Mouse (Mus musculus) liver, embryonic 13.5 days (tissue): Measurements from ENCODE around the gene Uts2b. TPM values are rescaled to one million over a fixed set of nuclear protein-coding genes. Genes with fewer than 3 reads are reported as not detected.

Experiments
- ATAC-seq: fragments of 200-750 bp; cut with Nextera tagmentation; 2 replicates; pipeline ENCODE4 v1.8.0; 2017; ENCODE audit warnings: low read depth, mild to moderate bottlenecking, moderate number of reproducible peaks, moderate library complexity
- DNase-seq: peaks from one replicate; pipeline ENCODE4 v3.0.0; 2022
- H3K27ac ChIP-seq: fragments of 300-500 bp; sonication (generic); 2 replicates; pipeline ENCODE4 v1.5.1; 2015; ENCODE audit warnings: moderate library complexity, mild to moderate bottlenecking, inconsistent platforms
- H3K27me3 ChIP-seq: fragments of 300-500 bp; sonication (generic); 2 replicates; pipeline ENCODE4 v1.6.1; 2015; ENCODE audit warnings: mild to moderate bottlenecking, inconsistent platforms
- H3K36me3 ChIP-seq: fragments of 300-500 bp; sonication (generic); 2 replicates; pipeline ENCODE4 v1.6.1; 2015; ENCODE audit warnings: mild to moderate bottlenecking, inconsistent platforms
- H3K4me1 ChIP-seq: fragments of 300-500 bp; sonication (generic); replicated peaks from 2 replicates; pipeline ENCODE4 v1.6.1; 2015; ENCODE audit warnings: inconsistent platforms
- H3K4me2 ChIP-seq: fragments of 300-500 bp; sonication (generic); 2 replicates; pipeline ENCODE4 v1.6.1; 2015; ENCODE audit warnings: inconsistent platforms, mild to moderate bottlenecking, moderate library complexity
- H3K4me3 ChIP-seq: fragments of 300-500 bp; sonication (generic); replicated peaks from 2 replicates; pipeline ENCODE4 v1.5.1; 2015; ENCODE audit warnings: mild to moderate bottlenecking, inconsistent platforms
- H3K9ac ChIP-seq: fragments of 300-500 bp; sonication (generic); 2 replicates; pipeline ENCODE4 v1.6.1; 2015; ENCODE audit warnings: mild to moderate bottlenecking, inconsistent platforms
- H3K9me3 ChIP-seq: fragments of 300-500 bp; sonication (generic); replicated peaks from 2 replicates; pipeline ENCODE4 v1.6.1; 2016; ENCODE audit warnings: inconsistent platforms
- WGBS: fragments of 180-500 bp; shearing (Covaris S2); methylation state at CpG from one replicate; pipeline ENCODE4 v1.1.7; 2015; ENCODE audit not compliant: insufficient replicate concordance; 5-methylcytosine and 5-hydroxymethylcytosine counted together
- polyA plus RNA-seq: library from polyadenylated mRNA; unstranded; fragments of >200 nt; fragmentation: Nextera tagmentation; extraction: Ambion mirVana; gene quantifications from 2 replicates; pipeline ENCODE4 v1.2.1, GENCODE M21; 2015

Gene Uts2b
- not detected in 2 replicates for polyA plus RNA-seq

DNA sequence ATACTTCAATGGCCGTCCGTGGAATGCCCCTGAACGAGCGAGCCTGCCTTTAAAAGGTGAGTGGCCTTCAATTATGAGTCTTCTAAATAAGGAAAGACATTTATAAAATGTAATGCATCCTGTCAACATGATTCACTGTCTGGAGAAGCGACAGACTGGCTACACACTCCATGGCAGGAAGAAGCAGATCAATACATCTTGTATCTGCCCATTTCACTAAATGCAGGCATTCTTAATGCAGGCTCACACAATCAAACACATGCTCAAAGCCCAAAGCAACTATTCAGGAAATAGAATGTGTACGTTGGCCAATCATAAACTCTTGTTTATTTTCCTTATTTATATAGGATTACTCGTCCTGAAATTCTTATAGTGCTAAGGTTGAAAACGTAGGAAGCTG is at the start of gene Uts2b:
TSS of gene Uts2b (minus strand) at position 49 of the 400 bp plus-strand sequence.
- H3K9ac ChIP-seq = no peak within 1 kb of the TSS
- no peaks in the 10 kb centered on the region for H3K9me3 ChIP-seq
- no peaks in the 10 kb centered on the region for H3K4me1 ChIP-seq
- no peak within 1 kb of the TSS for H3K4me3 ChIP-seq
- H3K36me3 ChIP-seq = no peaks in the 10 kb centered on the region
- H3K27ac ChIP-seq = no peak within 1 kb of the TSS
- H3K4me2 ChIP-seq = no peak within 1 kb of the TSS
- H3K27me3 ChIP-seq = no peaks in the 10 kb centered on the region
- 72% methylated on average over 8 of the region's 8 CpGs for WGBS
- DNase-seq (no peak), ATAC-seq (no peak)

GRCm38 (mm10) chr16:27417632-27418031 is 47.6 kb upstream of the Uts2b start:
- DNase-seq = no peak
- Histone ChIP-seq H3K27me3 (no peaks in the 10 kb centered on the region), H3K4me1 (no peaks in the 10 kb centered on the region), H3K27ac (no peak overlapping the region), H3K4me2 (no peak overlapping the region), H3K9me3 (no peaks in the 10 kb centered on the region), H3K4me3 (no peak overlapping the region), H3K9ac (no peak overlapping the region), H3K36me3 (peaks cover 59% of the 10 kb centered on the region)
- 44% methylated on average over 3 of the region's 3 CpGs for WGBS
- ATAC-seq = no peak

GRCm38 (mm10) chr16:27416937-27417584 is 47.0 kb upstream of the Uts2b start:
- ATAC-seq (no peak), DNase-seq (no peak)
- Histone ChIP-seq H3K9ac (no peak overlapping the region), H3K4me3 (no peak overlapping the region), H3K27me3 (no peaks in the 10 kb centered on the region), H3K36me3 (peaks cover 54% of the 10 kb centered on the region), H3K4me1 (no peaks in the 10 kb centered on the region), H3K4me2 (no peak overlapping the region), H3K9me3 (no peaks in the 10 kb centered on the region), H3K27ac (no peak overlapping the region)
- WGBS = 67% methylated on average over 6 of the region's 6 CpGs

DNA sequence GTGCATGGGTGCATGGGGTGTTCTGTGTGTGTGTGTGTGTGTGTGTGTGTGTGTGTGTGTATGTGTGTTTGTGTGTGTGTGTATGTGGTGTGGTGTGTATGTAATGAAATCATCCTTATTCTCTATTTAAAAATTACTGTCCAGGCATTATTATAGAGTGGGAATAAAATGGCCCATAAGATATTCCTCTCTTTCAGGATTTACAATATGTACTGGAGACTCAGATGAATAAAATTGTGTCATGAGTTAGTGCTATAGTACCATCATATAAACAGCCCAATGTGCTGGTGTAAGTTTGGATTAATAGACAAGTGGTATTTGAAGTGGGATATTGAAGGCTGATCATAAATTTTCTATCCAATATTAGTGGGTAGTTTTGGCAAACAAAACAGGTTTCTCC is 34.1 kb upstream of the Uts2b start:
- no peak for ATAC-seq
- Histone ChIP-seq H3K9me3 (no peaks in the 10 kb centered on the region), H3K4me1 (no peaks in the 10 kb centered on the region), H3K9ac (no peak overlapping the region), H3K36me3 (peaks cover 19% of the 10 kb centered on the region), H3K4me2 (no peak overlapping the region), H3K4me3 (no peak overlapping the region), H3K27ac (no peak overlapping the region), H3K27me3 (no peaks in the 10 kb centered on the region)
- no peak for DNase-seq

- no peak overlapping the region for H3K4me3 ChIP-seq
- no peaks in the 10 kb centered on the region for H3K4me1 ChIP-seq
- H3K9me3 ChIP-seq = no peaks in the 10 kb centered on the region
- H3K9ac ChIP-seq = no peak overlapping the region
- H3K27me3 ChIP-seq = no peaks in the 10 kb centered on the region
- no peak for ATAC-seq
- WGBS = 76% methylated on average over 2 of the region's 2 CpGs
- no peak overlapping the region for H3K4me2 ChIP-seq
- no peak overlapping the region for H3K27ac ChIP-seq
- peaks cover 8% of the 10 kb centered on the region for H3K36me3 ChIP-seq
- no peak for DNase-seq
Measured at GRCm38 (mm10) chr16:27401579-27401978, 31.5 kb upstream of the Uts2b start.

DNA sequence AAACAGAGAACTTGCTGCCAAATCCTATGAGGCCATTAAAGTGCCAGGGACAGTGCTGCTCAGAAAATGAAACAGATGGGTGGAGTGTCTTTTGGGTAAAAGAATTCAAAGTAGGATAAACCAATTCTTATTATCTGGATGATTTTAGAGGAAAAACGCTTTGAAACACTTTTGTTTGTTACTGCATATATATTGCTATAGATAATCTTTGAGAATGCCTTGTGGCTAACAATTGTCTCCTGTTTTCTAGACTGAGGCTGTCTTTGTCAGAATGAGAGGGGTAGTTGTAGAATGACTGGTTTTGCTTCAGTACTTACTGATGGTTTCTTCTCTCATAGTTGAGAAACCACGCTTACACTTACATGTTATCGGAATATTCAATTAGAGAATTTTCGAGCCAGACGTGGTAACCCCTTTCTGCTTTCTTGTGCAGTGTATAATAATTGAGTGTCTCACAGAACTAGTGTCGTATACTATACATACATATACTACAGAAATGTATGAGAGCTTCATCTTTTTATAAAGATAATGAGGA is 29.7 kb upstream of the Uts2b start:
- H3K27me3 ChIP-seq = no peaks in the 10 kb centered on the region
- H3K36me3 ChIP-seq = no peaks in the 10 kb centered on the region
- H3K4me2 ChIP-seq = no peak overlapping the region
- H3K4me1 ChIP-seq = 0 out of 2 replicates have a peak, but pooled peaks cover 4% of the 10 kb centered on the region
- DNase-seq (no peak), ATAC-seq (no peak)
- WGBS = 76% methylated on average over 6 of the region's 6 CpGs
- no peaks in the 10 kb centered on the region for H3K9me3 ChIP-seq
- no peak overlapping the region for H3K9ac ChIP-seq
- no peak overlapping the region for H3K4me3 ChIP-seq
- no peak overlapping the region for H3K27ac ChIP-seq

DNA sequence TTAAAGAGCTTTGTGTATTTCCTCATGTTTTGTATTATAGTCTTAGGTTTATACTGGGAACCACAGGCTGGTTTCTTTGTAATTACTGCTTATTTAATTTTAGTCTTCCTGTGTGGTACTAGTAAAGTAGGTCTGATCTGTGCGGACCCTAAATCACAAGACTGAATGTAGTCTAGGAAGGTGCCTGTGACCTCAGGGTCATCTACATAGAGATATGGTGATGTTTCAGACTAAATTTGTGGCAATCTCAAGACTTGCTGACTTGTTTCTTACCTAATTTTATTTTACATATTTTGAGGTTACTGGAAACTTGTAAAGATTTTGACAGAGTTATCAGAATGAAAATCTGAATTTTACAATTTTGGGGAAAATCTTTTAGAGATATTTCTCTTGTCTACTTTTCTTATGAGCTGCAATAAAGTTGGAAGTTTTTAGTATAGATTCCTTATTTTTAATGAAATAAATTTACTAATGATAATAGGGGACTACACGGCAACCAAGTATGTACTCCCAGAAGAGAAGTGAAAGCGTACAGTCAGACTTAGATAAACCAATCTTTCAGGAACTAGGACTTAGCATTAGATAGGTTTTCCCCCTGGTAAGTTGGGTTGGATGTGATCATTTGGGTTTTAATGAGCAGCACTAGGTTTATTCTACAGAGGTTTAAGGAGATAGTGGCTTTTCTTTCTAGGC is 29.1 kb upstream of the Uts2b start:
- Histone ChIP-seq H3K4me3 (no peak overlapping the region), H3K36me3 (no peaks in the 10 kb centered on the region), H3K4me2 (no peak overlapping the region), H3K9me3 (no peaks in the 10 kb centered on the region), H3K4me1 (0 out of 2 replicates have a peak, but pooled peaks cover 4% of the 10 kb centered on the region), H3K27ac (no peak overlapping the region), H3K9ac (no peak overlapping the region), H3K27me3 (no peaks in the 10 kb centered on the region)
- no peak for ATAC-seq
- DNase-seq = no peak
- 63% methylated on average over 3 of the region's 3 CpGs for WGBS

GRCm38 (mm10) chr16:27396951-27397350 is 26.9 kb upstream of the Uts2b start:
- H3K4me2 ChIP-seq = no peak overlapping the region
- H3K27me3 ChIP-seq = no peaks in the 10 kb centered on the region
- ATAC-seq (no peak), DNase-seq (no peak)
- 0 out of 2 replicates have a peak, but pooled peaks cover 4% of the 10 kb centered on the region for H3K4me1 ChIP-seq
- 86% methylated on average over 1 of the region's 1 CpGs for WGBS
- no peak overlapping the region for H3K4me3 ChIP-seq
- H3K36me3 ChIP-seq = no peaks in the 10 kb centered on the region
- no peak overlapping the region for H3K9ac ChIP-seq
- no peak overlapping the region for H3K27ac ChIP-seq
- no peaks in the 10 kb centered on the region for H3K9me3 ChIP-seq

DNA sequence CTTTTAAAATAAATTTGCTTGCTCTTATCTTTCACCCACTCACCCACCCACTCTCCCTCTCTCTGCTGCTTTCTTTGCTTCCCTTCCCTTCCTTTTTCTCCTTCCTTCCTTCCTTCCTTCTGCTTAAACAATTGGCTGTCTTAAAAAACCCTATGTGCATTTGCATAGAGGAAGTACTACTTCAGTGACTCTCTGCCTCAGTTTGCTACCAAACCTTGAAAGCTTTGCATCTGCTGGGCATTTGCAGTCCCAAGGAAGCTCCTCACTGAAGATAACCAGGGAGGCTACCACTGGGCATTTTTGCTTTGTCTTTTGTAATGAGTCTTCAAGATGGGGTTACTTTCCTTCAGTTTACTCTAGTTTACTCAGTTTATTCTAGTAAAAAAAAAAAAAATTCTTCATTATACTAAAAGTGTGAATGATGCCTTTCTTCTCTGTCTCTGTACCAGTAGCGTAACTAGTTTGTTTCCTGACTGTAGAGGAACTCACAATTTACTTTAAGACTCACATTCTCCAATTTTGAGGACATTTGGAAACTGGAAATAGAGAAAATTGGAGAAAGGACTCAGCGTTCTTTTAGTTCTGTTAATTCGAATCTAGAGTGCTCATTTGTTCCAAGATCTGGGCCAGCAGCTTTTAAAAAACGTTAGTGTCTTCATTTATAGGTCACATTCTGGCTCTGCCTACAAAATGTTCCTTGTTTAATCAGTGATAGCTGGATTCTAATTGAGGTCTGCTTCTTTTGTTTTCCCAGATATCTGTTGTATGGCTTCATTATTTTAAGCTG is 25.4 kb upstream of the Uts2b start:
- H3K4me1 ChIP-seq = peaks cover 8% of the 10 kb centered on the region
- no peak overlapping the region for H3K9ac ChIP-seq
- no peak for ATAC-seq
- DNase-seq = no peak
- WGBS = 79% methylated on average over 4 of the region's 4 CpGs
- H3K9me3 ChIP-seq = no peaks in the 10 kb centered on the region
- H3K4me3 ChIP-seq = no peak overlapping the region
- no peak overlapping the region for H3K4me2 ChIP-seq
- no peak overlapping the region for H3K27ac ChIP-seq
- no peaks in the 10 kb centered on the region for H3K27me3 ChIP-seq
- no peaks in the 10 kb centered on the region for H3K36me3 ChIP-seq

DNA sequence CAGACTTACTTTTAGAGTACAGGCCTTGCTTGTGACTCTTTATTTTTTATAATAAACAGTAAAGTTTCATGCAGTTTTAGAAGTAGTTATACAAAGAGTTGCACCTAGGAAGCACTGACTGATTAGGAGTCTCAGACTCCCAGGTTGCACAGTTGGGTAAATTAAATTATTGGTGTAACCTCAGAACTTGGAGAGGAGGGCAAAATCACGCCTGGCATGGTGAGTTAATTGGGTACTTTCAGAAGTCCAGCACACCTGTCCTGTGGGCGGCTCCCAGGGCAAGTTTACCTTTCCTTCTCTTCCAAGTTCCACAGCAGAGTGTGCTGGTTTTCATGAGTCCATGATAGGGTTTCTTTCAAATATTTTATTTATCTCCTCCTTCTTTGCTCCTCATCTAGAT is 21.8 kb upstream of the Uts2b start:
- H3K27me3 ChIP-seq = no peaks in the 10 kb centered on the region

DNA sequence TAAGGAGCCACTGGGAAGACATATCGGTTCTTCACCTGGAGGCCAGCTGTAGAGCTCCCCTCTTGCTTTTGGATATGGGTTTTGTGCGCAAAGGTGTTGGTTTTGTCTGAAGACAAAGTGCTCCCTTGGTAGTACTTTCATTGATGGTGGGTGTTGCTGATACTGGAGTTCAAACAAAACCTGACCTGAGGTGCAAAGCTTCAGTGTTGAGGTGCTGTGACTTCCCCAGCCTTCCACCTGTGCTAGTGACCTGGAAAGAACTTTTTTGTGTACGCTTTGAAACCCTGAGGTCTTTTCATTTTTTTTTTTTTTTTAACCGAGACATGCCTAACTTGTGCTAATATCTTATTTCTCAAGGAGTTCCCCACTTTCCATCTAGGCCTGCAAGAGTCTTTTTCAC is 20.3 kb upstream of the Uts2b start:
- H3K27me3 ChIP-seq = no peaks in the 10 kb centered on the region
- H3K4me1 ChIP-seq = peaks cover 33% of the 10 kb centered on the region
- no peak overlapping the region for H3K27ac ChIP-seq
- H3K4me3 ChIP-seq = peak overlapping the region; percentile 75
- H3K36me3 ChIP-seq = no peaks in the 10 kb centered on the region
- peak overlapping the region; percentile 76 for H3K4me2 ChIP-seq
- 79% methylated on average over 4 of the region's 4 CpGs for whole genome bisulfite sequencing
- ATAC-seq = no peak
- no peaks in the 10 kb centered on the region for H3K9me3 ChIP-seq
- DNase-seq = no peak
- H3K9ac ChIP-seq = no peak overlapping the region

More for the DNA sequence above, 21.8 kb upstream of the Uts2b start:
- ATAC-seq (no peak), DNase-seq (no peak)
- no peak overlapping the region for H3K4me3 ChIP-seq
- H3K36me3 ChIP-seq = no peaks in the 10 kb centered on the region
- peaks cover 34% of the 10 kb centered on the region for H3K4me1 ChIP-seq
- no peaks in the 10 kb centered on the region for H3K9me3 ChIP-seq
- WGBS = 66% methylated on average over 2 of the region's 2 CpGs
- H3K27ac ChIP-seq = no peak overlapping the region
- H3K9ac ChIP-seq = no peak overlapping the region
- no peak overlapping the region for H3K4me2 ChIP-seq
